Mouse (Mus musculus) kidney, embryonic 15.5 days (tissue): ENCODE results near the gene Dusp6. TPM values are rescaled to one million over a fixed set of nuclear protein-coding genes. Genes with fewer than 3 reads are reported as not detected.

Experiments used
- ATAC-seq: fragments of 200-750 bp; cut with Nextera tagmentation; replicated peaks from 2 replicates; pipeline ENCODE4 v1.8.0; 2017; ENCODE audit warnings: moderate TSS enrichment; ENCODE audit not compliant: low FRiP score
- H3K27ac ChIP-seq: fragments of 300-500 bp; sonication (generic); 2 replicates; pipeline ENCODE4 v1.5.1; 2015; ENCODE audit warnings: mild to moderate bottlenecking, inconsistent platforms
- H3K27me3 ChIP-seq: fragments of 300-500 bp; sonication (generic); 2 replicates; pipeline ENCODE4 v1.6.1; 2015; ENCODE audit warnings: inconsistent platforms
- H3K36me3 ChIP-seq: fragments of 300-500 bp; sonication (generic); 2 replicates; pipeline ENCODE4 v1.6.1; 2015; ENCODE audit warnings: inconsistent platforms
- H3K4me1 ChIP-seq: fragments of 300-500 bp; sonication (generic); 2 replicates; pipeline ENCODE4 v1.6.1; 2015; ENCODE audit warnings: inconsistent platforms
- H3K4me2 ChIP-seq: fragments of 300-500 bp; sonication (generic); 2 replicates; pipeline ENCODE4 v1.6.1; 2015; ENCODE audit warnings: moderate library complexity, mild to moderate bottlenecking, inconsistent platforms
- H3K4me3 ChIP-seq: fragments of 300-500 bp; sonication (generic); replicated peaks from 2 replicates; pipeline ENCODE4 v1.5.1; 2015; ENCODE audit warnings: mild to moderate bottlenecking, inconsistent platforms
- H3K9ac ChIP-seq: fragments of 300-500 bp; sonication (generic); 2 replicates; pipeline ENCODE4 v1.6.1; 2015; ENCODE audit warnings: mild to moderate bottlenecking, inconsistent platforms
- H3K9me3 ChIP-seq: fragments of 300-500 bp; sonication (generic); replicated peaks from 2 replicates; pipeline ENCODE4 v1.6.1; 2016; ENCODE audit warnings: inconsistent platforms
- WGBS: fragments of 180-500 bp; shearing (Covaris S2); methylation state at CpG from one replicate; pipeline ENCODE4 v1.1.7; 2015; ENCODE audit warnings: mixed read lengths; 5-methylcytosine and 5-hydroxymethylcytosine counted together
- polyA plus RNA-seq: library from polyadenylated mRNA; unstranded; fragments of >200 nt; fragmentation: Nextera tagmentation; extraction: Ambion mirVana; gene quantifications from 2 replicates; pipeline ENCODE4 v1.2.1, GENCODE M21; 2015

The Dusp6 gene
- polyA plus RNA-seq, 1 experiment from 2014 or later, result 88.7 TPM

DNA sequence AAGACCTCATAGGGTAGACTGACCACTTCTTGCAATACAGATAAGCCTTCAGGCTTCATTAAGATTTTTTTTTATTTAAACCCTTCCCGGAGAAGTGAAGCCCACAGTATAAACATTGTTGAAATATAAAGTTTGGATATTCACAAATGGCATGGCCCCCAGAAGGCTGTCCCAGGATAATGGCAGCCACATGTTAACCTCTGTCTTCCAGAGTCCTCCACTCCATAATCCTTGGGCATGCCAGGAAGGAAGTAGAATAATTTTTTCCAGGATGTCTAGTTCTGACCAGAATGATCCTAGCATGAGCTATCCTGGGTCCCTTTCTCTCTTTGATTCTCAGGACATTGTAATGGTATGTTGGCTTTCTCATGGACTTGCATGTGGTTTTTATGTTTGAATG lies 4.6 kb downstream of the Dusp6 start:
- Histone ChIP-seq H3K4me3 (0 out of 2 replicates have a peak overlapping the region, but pooled peaks have one; percentile 84), H3K27me3 (no peaks in the 10 kb centered on the region), H3K9ac (no peak overlapping the region), H3K4me2 (peak overlapping the region; percentile 83), H3K36me3 (peaks cover 14% of the 10 kb centered on the region; the same call in 1 of the 2 replicates), H3K4me1 (peaks cover 52% of the 10 kb centered on the region), H3K27ac (peak overlapping the region; percentile 79), H3K9me3 (no peaks in the 10 kb centered on the region)
- no peak for ATAC-seq
- WGBS, result 53% methylated on average over 1 of the region's 1 CpGs

DNA sequence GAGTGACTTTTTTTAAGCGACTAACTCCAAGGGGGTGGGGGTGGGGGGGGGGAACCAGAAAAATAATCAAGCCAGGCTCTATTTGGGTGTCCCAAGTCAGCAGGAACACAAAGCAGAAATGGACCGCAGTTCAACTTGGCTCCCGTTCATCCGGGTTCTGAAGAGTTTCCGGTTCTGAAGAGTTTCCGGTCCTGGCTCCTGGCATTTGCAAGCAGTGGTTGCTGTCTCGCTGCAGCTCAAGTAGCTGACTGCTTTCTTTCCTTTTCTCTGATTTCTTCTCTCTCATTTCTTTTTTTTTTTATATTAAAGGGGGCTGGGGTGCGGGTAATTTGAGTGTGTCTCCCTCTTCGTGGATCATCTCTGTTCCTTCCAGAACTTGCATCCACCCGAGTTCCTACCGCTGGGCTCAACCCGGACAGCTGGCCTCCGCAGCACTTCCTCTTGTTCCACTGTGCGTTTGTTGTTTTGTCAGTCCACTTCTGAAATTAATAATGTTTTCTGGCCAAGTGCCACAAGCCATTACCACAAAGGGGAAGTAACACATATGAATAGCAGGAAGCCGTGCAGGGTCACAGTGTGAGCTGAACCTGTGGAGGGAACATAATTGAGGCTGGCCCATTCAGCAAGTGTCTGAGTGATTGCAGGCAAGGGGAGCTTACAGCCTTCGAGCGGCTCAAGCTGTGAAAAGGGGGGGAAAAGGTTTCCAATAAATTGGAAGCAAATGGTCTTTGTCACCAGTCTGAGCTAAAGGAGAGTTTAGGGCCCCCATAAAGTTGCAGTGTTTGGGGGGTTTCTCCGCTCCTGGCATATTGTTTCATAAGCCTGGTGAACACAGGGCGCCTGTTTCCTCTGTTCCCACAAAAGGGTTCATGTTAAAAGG lies 5.6 kb downstream of the Dusp6 start:
- Histone ChIP-seq H3K4me1 (peaks cover 51% of the 10 kb centered on the region), H3K9me3 (no peaks in the 10 kb centered on the region), H3K27ac (peak overlapping the region; percentile 79), H3K27me3 (no peaks in the 10 kb centered on the region), H3K36me3 (peaks cover 14% of the 10 kb centered on the region; the same call in 1 of the 2 replicates), H3K9ac (0 out of 2 replicates have a peak overlapping the region, but pooled peaks have one; percentile 16), H3K4me3 (peak overlapping the region; percentile 84; the same call in 1 of the 2 replicates), H3K4me2 (peak overlapping the region; percentile 83)
- peak; percentile 58 for ATAC-seq
- WGBS, result 16% methylated on average over 19 of the region's 19 CpGs

DNA sequence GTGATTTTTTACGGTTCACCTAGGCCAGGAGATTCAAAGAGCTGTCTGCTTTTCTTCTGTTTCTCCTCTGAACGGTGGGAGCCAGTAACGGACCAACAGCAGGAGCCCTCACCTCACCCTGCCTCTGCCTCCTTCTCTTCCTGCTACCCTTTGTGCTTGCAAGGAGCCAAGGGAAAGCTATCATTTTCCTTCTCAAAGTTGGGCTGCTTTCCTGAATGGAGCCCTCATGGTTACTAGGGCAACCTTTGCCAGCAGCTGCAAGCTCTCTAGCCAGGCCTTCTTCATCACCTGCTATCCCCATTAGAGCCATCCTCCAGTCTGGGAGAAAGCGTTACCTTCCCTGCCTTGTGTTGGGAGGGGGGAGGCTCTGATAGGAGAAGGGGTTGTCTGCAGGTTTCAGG lies 6.3 kb downstream of the Dusp6 start:
- 0 out of 2 replicates have a peak overlapping the region, but pooled peaks have one; percentile 16 for H3K9ac ChIP-seq
- ATAC-seq, result peak; percentile 15; the same call in 1 of the 2 replicates
- H3K4me1 ChIP-seq, result peaks cover 51% of the 10 kb centered on the region
- peak overlapping the region; percentile 83; the same call in 1 of the 2 replicates for H3K4me2 ChIP-seq
- 16% methylated on average over 4 of the region's 4 CpGs for WGBS
- peaks cover 14% of the 10 kb centered on the region; the same call in 1 of the 2 replicates for H3K36me3 ChIP-seq
- no peaks in the 10 kb centered on the region for H3K27me3 ChIP-seq
- H3K4me3 ChIP-seq, result no peak overlapping the region
- H3K9me3 ChIP-seq, result no peaks in the 10 kb centered on the region
- H3K27ac ChIP-seq, result peak overlapping the region; percentile 79

DNA sequence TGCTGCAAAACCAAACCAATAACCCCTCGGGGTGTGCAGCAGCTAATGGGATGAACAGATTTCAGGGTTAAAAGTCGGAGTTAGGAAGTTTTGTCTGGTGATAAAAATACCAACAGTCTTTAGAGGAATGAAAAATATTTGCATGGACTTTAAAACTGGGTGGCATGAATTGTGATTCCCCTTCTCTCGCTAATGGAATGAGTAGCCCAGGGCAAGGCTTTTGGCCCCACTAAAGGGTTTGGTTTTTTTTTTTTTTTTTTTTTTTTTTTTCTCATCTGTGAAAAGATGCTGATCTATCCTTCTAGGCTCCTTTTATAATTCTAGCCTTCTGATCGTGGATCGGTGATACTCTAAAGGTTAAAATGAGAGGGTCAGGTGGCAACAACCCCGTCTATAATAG lies 6.7 kb downstream of the Dusp6 start:
- peaks cover 51% of the 10 kb centered on the region for H3K4me1 ChIP-seq
- 0 out of 2 replicates have a peak overlapping the region, but pooled peaks have one; percentile 83 for H3K4me2 ChIP-seq

DNA sequence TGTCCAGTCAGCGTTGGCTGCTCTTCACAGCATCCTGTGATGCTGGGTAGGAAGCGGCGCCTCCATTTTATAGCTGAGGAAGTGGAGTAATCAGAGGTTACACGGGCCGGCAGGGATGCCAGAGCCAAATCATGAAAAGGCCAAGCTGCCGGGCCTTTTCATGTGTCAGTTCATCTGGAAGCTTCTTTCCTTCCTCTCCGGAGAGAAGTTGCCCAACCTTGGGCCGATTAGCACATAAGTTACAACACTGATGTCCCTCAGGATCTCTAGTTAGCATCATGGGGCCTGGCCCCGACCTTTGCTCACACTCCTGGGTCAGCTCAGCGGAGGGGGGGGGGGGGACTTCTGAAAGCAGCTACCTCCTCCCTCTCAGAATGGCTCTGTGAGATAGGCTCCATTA lies 7.4 kb downstream of the Dusp6 start:
- H3K36me3 ChIP-seq, result peaks cover 14% of the 10 kb centered on the region; the same call in 1 of the 2 replicates
- H3K4me3 ChIP-seq, result no peak overlapping the region
- WGBS, result 13% methylated on average over 10 of the region's 10 CpGs
- peak overlapping the region; percentile 79 for H3K27ac ChIP-seq
- H3K4me1 ChIP-seq, result peaks cover 50% of the 10 kb centered on the region
- no peaks in the 10 kb centered on the region for H3K9me3 ChIP-seq
- H3K9ac ChIP-seq, result no peak overlapping the region
- ATAC-seq, result 0 out of 2 replicates have a peak, but pooled peaks have one; percentile 37
- H3K27me3 ChIP-seq, result no peaks in the 10 kb centered on the region
- H3K4me2 ChIP-seq, result peak overlapping the region; percentile 19; the same call in 1 of the 2 replicates

More for the DNA sequence above, 6.7 kb downstream of the Dusp6 start:
- Histone ChIP-seq H3K27ac (peak overlapping the region; percentile 79), H3K4me3 (no peak overlapping the region), H3K9me3 (no peaks in the 10 kb centered on the region), H3K27me3 (no peaks in the 10 kb centered on the region), H3K9ac (no peak overlapping the region), H3K36me3 (peaks cover 14% of the 10 kb centered on the region; the same call in 1 of the 2 replicates)
- ATAC-seq, result no peak
- whole genome bisulfite sequencing, result 54% methylated on average over 6 of the region's 6 CpGs

DNA sequence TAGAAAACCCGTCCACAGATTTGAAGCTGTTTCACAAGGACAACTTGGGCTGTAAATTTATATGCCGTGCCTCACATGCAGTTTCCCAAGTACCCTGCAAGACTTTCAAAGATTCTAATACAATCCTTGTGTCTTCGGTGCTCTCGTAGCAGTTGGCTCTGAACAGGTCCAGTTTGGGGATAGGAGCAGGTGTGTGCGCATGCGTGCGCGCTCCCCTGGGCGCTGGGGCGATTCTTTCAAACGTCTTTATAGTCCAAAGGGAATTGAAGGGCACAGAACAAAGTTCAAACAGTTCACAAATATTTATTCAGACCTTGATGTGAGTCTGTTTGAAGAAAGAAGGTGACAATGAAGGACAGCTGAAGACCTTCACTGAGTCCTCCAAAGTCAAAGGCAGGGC lies 8.0 kb downstream of the Dusp6 start:
- peak overlapping the region; percentile 19; the same call in 1 of the 2 replicates for H3K4me2 ChIP-seq
- H3K9ac ChIP-seq, result no peak overlapping the region
- no peak for ATAC-seq

GRCm38 (mm10) chr10:99273006-99273405 lies 10.0 kb downstream of the Dusp6 start:
- no peak for ATAC-seq

More for the DNA sequence above, 8.0 kb downstream of the Dusp6 start:
- H3K27me3 ChIP-seq, result no peaks in the 10 kb centered on the region
- WGBS, result 67% methylated on average over 11 of the region's 11 CpGs
- H3K4me1 ChIP-seq, result peaks cover 44% of the 10 kb centered on the region
- H3K36me3 ChIP-seq, result peaks cover 13% of the 10 kb centered on the region; the same call in 1 of the 2 replicates
- H3K27ac ChIP-seq, result peak overlapping the region; percentile 54
- H3K4me3 ChIP-seq, result no peak overlapping the region
- no peaks in the 10 kb centered on the region for H3K9me3 ChIP-seq

DNA sequence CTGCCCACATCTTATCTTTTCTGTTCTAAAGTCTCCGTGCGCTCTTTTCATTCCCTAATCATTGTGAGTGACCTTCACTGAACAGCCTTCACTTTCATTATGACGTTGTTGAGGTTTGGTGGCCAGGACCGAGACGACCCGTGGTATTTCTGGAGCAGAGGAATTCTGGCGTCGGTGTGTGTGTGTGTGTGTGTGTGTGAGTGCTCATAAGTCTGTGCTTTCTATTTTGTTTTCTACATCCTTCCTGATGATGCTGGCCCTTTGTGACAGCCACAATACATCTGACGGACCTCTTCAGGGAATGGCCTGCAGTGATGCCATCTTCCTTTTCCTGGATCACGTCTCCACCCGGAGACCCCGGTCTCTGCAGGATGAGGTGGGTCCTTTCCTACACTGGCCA lies 11.6 kb downstream of the Dusp6 start:
- H3K9me3 ChIP-seq, result no peaks in the 10 kb centered on the region
- H3K27me3 ChIP-seq, result no peaks in the 10 kb centered on the region
- H3K27ac ChIP-seq, result no peak overlapping the region
- WGBS, result 77% methylated on average over 12 of the region's 12 CpGs
- no peak overlapping the region for H3K9ac ChIP-seq
- no peak overlapping the region for H3K4me2 ChIP-seq
- H3K36me3 ChIP-seq, result no peaks in the 10 kb centered on the region
- ATAC-seq, result no peak
- peaks cover 16% of the 10 kb centered on the region for H3K4me1 ChIP-seq
- H3K4me3 ChIP-seq, result no peak overlapping the region

More at GRCm38 (mm10) chr10:99273006-99273405, 10.0 kb downstream of the Dusp6 start:
- H3K4me1 ChIP-seq, result peaks cover 32% of the 10 kb centered on the region
- no peaks in the 10 kb centered on the region for H3K9me3 ChIP-seq
- WGBS, result 75% methylated on average over 12 of the region's 12 CpGs
- H3K36me3 ChIP-seq, result no peaks in the 10 kb centered on the region
- no peak overlapping the region for H3K9ac ChIP-seq
- no peak overlapping the region for H3K4me3 ChIP-seq
- H3K4me2 ChIP-seq, result no peak overlapping the region
- no peak overlapping the region for H3K27ac ChIP-seq
- no peaks in the 10 kb centered on the region for H3K27me3 ChIP-seq

DNA sequence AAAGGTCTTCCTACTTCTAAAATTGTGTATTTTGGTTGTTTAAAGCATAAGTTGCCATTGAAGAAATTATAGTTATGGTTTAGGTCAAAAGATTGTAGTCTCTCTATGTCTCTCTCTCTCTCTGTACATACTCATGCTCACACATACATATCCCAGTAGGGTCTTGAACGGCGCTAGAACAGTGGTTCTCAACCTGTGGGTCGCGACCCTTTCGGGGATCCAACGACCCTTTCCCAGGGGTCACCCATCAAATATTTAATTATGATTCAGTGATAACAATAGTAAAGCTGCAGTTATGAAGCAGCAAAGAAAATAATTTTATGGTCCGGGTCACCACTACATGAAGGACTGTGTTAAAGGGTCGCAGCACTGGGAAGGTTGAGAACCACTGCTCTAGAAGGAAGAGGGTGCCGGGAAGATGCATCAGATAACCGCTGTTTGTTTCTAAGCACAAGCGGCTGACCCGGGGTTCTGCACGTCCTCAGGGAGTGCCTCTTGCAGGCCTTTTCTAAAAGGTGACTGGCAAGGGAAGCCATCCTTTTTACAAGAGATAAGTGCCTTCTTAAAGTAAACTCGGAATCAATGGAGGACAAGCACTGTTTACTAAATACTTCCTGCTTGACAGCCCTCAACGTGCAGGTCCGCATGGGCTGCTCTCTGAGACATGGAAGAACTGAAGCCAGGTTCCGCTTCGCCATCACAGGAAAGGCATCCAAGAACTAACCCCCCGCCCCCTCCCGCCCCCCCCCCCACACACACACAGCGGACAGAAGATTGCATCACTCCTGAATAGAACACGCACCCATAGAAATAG lies 16.2 kb downstream of the Dusp6 start:
- Histone ChIP-seq H3K4me3 (no peak overlapping the region), H3K4me1 (peaks cover 6% of the 10 kb centered on the region; the same call in 1 of the 2 replicates), H3K36me3 (no peaks in the 10 kb centered on the region), H3K9me3 (no peaks in the 10 kb centered on the region), H3K27ac (no peak overlapping the region), H3K9ac (no peak overlapping the region), H3K27me3 (no peaks in the 10 kb centered on the region), H3K4me2 (no peak overlapping the region)
- 84% methylated on average over 22 of the region's 22 CpGs for WGBS
- no peak for ATAC-seq

GRCm38 (mm10) chr10:99283981-99284385 lies 21.0 kb downstream of the Dusp6 start:
- no peak overlapping the region for H3K27ac ChIP-seq
- WGBS, result 90% methylated on average over 10 of the region's 10 CpGs
- H3K9me3 ChIP-seq, result no peaks in the 10 kb centered on the region
- no peak overlapping the region for H3K4me3 ChIP-seq
- H3K9ac ChIP-seq, result no peak overlapping the region
- ATAC-seq, result peak; percentile 55; the same call in 1 of the 2 replicates
- peaks cover 28% of the 10 kb centered on the region for H3K4me1 ChIP-seq
- no peaks in the 10 kb centered on the region for H3K27me3 ChIP-seq
- H3K4me2 ChIP-seq, result no peak overlapping the region
- no peaks in the 10 kb centered on the region for H3K36me3 ChIP-seq

DNA sequence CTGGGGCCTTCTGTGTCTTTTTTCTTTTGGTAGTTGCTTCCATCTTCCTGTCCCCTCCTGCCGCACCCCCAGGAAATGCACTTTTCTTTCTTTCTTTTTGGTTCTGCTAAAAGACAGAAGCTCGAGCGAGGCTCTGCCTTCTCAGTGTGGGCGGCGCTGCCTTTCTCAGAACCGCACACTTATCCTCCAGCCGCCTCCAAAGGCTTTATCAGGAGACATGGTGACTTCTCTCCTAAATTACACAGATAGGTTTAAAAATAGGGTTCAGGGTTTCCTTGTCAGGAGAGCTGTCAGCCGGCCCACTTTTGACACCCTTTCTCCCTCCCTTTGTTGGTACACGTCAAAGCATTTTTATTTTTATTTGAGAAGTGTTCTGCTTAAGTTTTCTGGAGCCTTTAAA lies 21.9 kb downstream of the Dusp6 start:
- H3K9me3 ChIP-seq, result no peaks in the 10 kb centered on the region
- no peak overlapping the region for H3K4me2 ChIP-seq
- H3K27me3 ChIP-seq, result no peaks in the 10 kb centered on the region
- H3K36me3 ChIP-seq, result no peaks in the 10 kb centered on the region
- no peak for ATAC-seq
- no peak overlapping the region for H3K4me3 ChIP-seq
- H3K4me1 ChIP-seq, result peaks cover 31% of the 10 kb centered on the region
- H3K27ac ChIP-seq, result peak overlapping the region; percentile 65; the same call in 1 of the 2 replicates
- WGBS, result 47% methylated on average over 9 of the region's 9 CpGs
- H3K9ac ChIP-seq, result no peak overlapping the region
